Mouse (Mus musculus) cerebellum, adult 2 months (tissue): ENCODE measurements at regions not wholly inside any gene's neighbourhood (a gene's known extent, or its start where the extent isn't known, plus 50 kb on each side); places are given as distances from the start of the nearest gene placed in this dataset.
A peak's percentile ranks its signal among the peaks of the same experiment; 100 is the strongest.
"Not testable (repeated sequence)": the region's sequence is repeated elsewhere in the genome, so short reads cannot be mapped to it uniquely, and the experiment has no call there.

Experiments
- DNase-seq, 2 experiments: peaks; one replicate each; pipeline ENCODE4 v3.0.0; 2021
- H3K27ac ChIP-seq: fragments of 200-500 bp; 2 replicates; pipeline ENCODE4 v1.5.1; 2012; ENCODE audit warnings: low read length, control low read depth, inconsistent platforms; ENCODE audit not compliant: insufficient read depth
- H3K27me3 ChIP-seq: fragments of 200-500 bp; 2 replicates; pipeline ENCODE4 v1.6.1; 2012; ENCODE audit warnings: inconsistent platforms, mild to moderate bottlenecking, low read length, moderate library complexity; ENCODE audit not compliant: control insufficient read depth, insufficient read depth
- H3K4me1 ChIP-seq: fragments of 200-500 bp; 2 replicates; pipeline ENCODE4 v1.6.1; 2011; ENCODE audit warnings: low read length; ENCODE audit not compliant: control insufficient read depth, insufficient read depth
- H3K4me3 ChIP-seq: fragments of 200-500 bp; replicated peaks from 2 replicates; pipeline ENCODE3; 2011; ENCODE audit warnings: mild to moderate bottlenecking, low read depth, low read length, control low read depth; ENCODE audit not compliant: insufficient read depth
- CTCF ChIP-seq: fragments of 200-500 bp; IDR thresholded peaks from 2 replicates; pipeline ENCODE4 v1.5.1; 2011; ENCODE audit warnings: low read depth, mild to moderate bottlenecking, control low read depth, low read length, moderate library complexity, borderline replicate concordance; ENCODE audit not compliant: insufficient read depth
- WGBS: fragments of 180-500 bp; shearing (Covaris S2); methylation state at CpG from one replicate; pipeline ENCODE4 v1.1.7; 2018; 5-methylcytosine and 5-hydroxymethylcytosine counted together

- H3K4me3 ChIP-seq, result peak overlapping the region; percentile 0
- 6% methylated on average over 14 of the region's 14 CpGs for WGBS
- not testable (repeated sequence) for H3K27ac ChIP-seq, H3K27me3 ChIP-seq, H3K4me1 ChIP-seq
- peak; percentile 57 to 74 for DNase-seq
- peak; percentile 65 for TF ChIP-seq CTCF
Observed at GRCm38 (mm10) chr10:86636953-86637376, 68.3 kb downstream of the Hsp90b1 start.

- WGBS, result 28% methylated on average over 6 of the region's 6 CpGs
Observed at GRCm38 (mm10) chr10:86636515-86636914, 68.8 kb downstream of the Hsp90b1 start.

GRCm38 (mm10) chr10:86626734-86627133 is 78.6 kb downstream of the Hsp90b1 start:
- H3K27ac ChIP-seq, H3K27me3 ChIP-seq, DNase-seq, H3K4me3 ChIP-seq, H3K4me1 ChIP-seq: not testable (repeated sequence)

More at GRCm38 (mm10) chr10:86636515-86636914, 68.8 kb downstream of the Hsp90b1 start:
- not testable (repeated sequence) for DNase-seq, H3K4me3 ChIP-seq, H3K27me3 ChIP-seq, H3K4me1 ChIP-seq, H3K27ac ChIP-seq

GRCm38 (mm10) chr10:86617958-86618664 is 87.2 kb downstream of the Hsp90b1 start:
- not testable (repeated sequence) for H3K4me1 ChIP-seq, DNase-seq, H3K27ac ChIP-seq, H3K27me3 ChIP-seq, H3K4me3 ChIP-seq
- WGBS, result 82% methylated on average over 6 of the region's 6 CpGs

- not testable (repeated sequence) for DNase-seq, H3K27ac ChIP-seq, H3K4me1 ChIP-seq, H3K27me3 ChIP-seq, H3K4me3 ChIP-seq
- WGBS, result 15% methylated on average over 1 of the region's 1 CpGs
Observed at GRCm38 (mm10) chr10:86612341-86612740, 93.0 kb downstream of the Hsp90b1 start.

- H3K27me3 ChIP-seq, H3K27ac ChIP-seq, DNase-seq, H3K4me1 ChIP-seq, H3K4me3 ChIP-seq: not testable (repeated sequence)
- 64% methylated on average over 2 of the region's 2 CpGs for WGBS
Observed at GRCm38 (mm10) chr10:86610027-86610426, 95.3 kb downstream of the Hsp90b1 start.

GRCm38 (mm10) chr10:86600843-86601242 is 102.1 kb upstream of the Syn3 start:
- not testable (repeated sequence) for H3K27ac ChIP-seq, H3K4me3 ChIP-seq, H3K27me3 ChIP-seq, DNase-seq, H3K4me1 ChIP-seq
- 38% methylated on average over 7 of the region's 7 CpGs for WGBS

GRCm38 (mm10) chr10:86599991-86600390 is 101.3 kb upstream of the Syn3 start:
- not testable (repeated sequence) for DNase-seq, H3K4me3 ChIP-seq, H3K27me3 ChIP-seq, H3K27ac ChIP-seq, H3K4me1 ChIP-seq
- WGBS, result 94% methylated on average over 7 of the region's 7 CpGs

GRCm38 (mm10) chr10:86590211-86590610 is 91.5 kb upstream of the Syn3 start:
- DNase-seq, H3K4me3 ChIP-seq, H3K4me1 ChIP-seq, H3K27me3 ChIP-seq, H3K27ac ChIP-seq: not testable (repeated sequence)
- WGBS, result 70% methylated on average over 2 of the region's 2 CpGs

GRCm38 (mm10) chr10:86566875-86567274 is 68.2 kb upstream of the Syn3 start:
- WGBS, result 66% methylated on average over 2 of the region's 2 CpGs
- not testable (repeated sequence) for H3K27me3 ChIP-seq, H3K4me3 ChIP-seq, H3K27ac ChIP-seq, DNase-seq, H3K4me1 ChIP-seq
